Mouse (Mus musculus) lung, adult 2 months (tissue): ENCODE data around the gene Gucy2d.

ENCODE experiments used
- CTCF ChIP-seq: fragments of 200-500 bp; IDR thresholded peaks from 2 replicates; pipeline ENCODE4 v1.5.1; 2011; ENCODE audit warnings: mild to moderate bottlenecking, low read length, control low read depth; ENCODE audit not compliant: insufficient read depth
- POLR2A ChIP-seq: fragments of 200-500 bp; IDR thresholded peaks from 2 replicates; pipeline ENCODE4 v1.6.1; 2011; ENCODE audit warnings: low read depth, mild to moderate bottlenecking, control low read depth, low read length, borderline replicate concordance; ENCODE audit errors: extremely low read depth

DNA sequence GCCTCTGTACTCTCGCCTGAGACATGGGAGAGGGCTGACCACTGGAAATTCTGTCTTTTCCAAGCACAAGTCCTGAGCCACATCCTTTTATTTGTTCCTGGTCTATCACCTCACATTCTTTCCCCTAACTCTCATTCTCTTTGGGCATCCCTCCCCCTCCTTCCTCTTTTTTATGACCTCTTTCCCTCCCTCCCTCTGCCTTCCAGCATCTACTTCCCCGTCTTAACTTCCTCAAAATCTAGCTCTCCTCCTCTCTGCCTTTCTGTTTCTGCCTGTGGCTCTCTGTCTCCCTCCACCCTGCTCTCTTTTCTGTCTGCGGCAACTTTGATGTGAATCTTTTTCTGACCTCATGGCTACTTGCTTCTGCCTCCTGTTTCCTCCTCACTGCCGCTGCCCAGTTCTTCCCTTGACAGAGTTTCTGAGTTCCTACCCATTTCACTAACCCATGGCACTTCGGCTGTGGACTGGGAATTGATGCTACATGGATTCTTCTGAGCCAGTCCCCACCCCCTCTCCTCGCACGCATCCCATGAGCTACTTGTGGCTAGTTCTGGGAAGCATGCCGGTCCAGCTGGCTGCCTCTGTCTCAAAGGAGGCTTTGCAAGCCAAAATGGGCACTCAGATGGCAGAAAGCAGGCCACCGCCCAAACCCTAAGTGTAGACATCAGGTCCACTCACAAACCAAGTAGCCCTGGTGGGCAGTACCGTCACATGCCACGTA lies 12.9 kb upstream of the Gucy2d start:
- TF ChIP-seq CTCF (no peak), POLR2A (no peak)
